Mouse (Mus musculus): ENCODE results near the gene Zfp185.

DNA sequence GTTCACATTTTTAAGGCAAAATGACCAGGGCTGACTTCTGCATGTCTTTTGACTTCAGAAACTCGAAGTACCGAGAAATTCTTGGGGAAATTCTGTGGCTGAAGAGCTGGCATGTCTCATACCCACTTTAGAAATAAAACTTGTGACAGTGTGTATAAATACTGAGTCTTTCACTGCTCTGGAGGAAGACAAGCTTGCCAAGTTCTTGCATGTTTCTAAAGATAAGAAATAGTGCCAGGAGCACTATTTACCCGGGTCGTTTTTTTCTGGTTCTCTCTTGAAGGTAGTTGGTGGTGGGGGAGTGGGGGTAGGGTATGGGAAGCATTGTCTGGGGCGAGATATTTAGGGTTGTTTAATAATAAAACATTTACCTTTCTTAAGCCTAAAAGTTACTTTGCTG, 75.2 kb downstream of the Zfp185 start:
- TF ChIP-seq CTCF (conservative IDR thresholded peaks at IDR 0.05; ENCODE audit: insufficient read depth, insufficient read length, low read depth, low read length) (no peak), POLR2A (IDR thresholded peaks at IDR 0.05; ENCODE audit: low read depth, low read length) (no peak)
